Comparison of ENCODE assay signal across 26 mouse cellular contexts in the genomic region with DNA sequence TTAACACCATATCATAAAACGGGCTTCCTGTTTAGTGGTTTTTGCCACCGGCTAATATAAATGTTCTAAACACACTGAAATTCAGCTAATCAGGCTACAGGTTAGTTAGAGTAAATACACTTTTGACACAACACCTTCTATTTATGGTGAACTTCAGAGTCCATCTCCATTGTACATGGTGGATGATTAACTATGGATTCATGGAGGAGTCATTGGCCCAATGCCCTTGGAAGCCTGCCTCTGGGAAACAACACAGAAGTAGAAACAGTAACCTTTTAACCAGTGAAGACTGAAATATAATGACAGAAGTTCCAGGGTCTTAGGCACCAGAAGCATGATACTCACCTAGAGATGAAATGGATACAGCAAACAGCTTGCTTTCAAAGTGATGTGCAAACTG. TPM values are rescaled to one million over a fixed set of nuclear protein-coding genes. Genes with fewer than 3 reads are reported as not detected.
A peak's percentile ranks its signal among the peaks of the same experiment; 100 is the strongest.
DNase-seq lines count a peak whose midpoint lies in the region; ATAC-seq and TF ChIP-seq lines count a peak whose summit lies in the region.
"Had no signal": no experiment of that assay in that cellular context is flagged by ENCODE, and none has a peak within 500 bp of the region (broad histone marks: within the 10 kb centered on the region; RNA-seq: fewer than 3 reads in every experiment).

No protein-coding gene starts in this region.

- no peak for DNase-seq in heart, embryonic 10.5 days (ENCODE audit: low spot score)
- no peak for DNase-seq in heart, postnatal 14 days
- peak; percentile 72 for DNase-seq in liver, adult 2 months (ENCODE audit: extremely low read depth, low read depth, low spot score)
- no peak for DNase-seq in left cerebral cortex, adult 9 months (ENCODE audit: low spot score in 2 of 2)
- no peak for DNase-seq in testis, postnatal 10 days (ENCODE audit: low spot score)
- no peak for DNase-seq in frontal cortex, postnatal 36 days (ENCODE audit: low spot score in 2 of 2)
- DNase-seq: adrenal gland, postnatal 25 days; cerebellum, adult 11 months; cerebellum, postnatal 10 days; gastrocnemius, postnatal 10 days; heart, adult 11 months; layer of hippocampus, postnatal 36 days; right cerebral cortex, postnatal 25 days; thymus, adult 2 months had no signal

- no peak for ATAC-seq in liver, embryonic 12.5 days
- peak; percentile 61; the same call in 1 of the 2 replicates for ATAC-seq in kidney, embryonic 16.5 days (ENCODE audit: low FRiP score, low TSS enrichment)
- ATAC-seq: forebrain, embryonic 13.5 days; Patski had no signal

- no peaks in the 10 kb centered on the region for H3K36me3 ChIP-seq in heart, embryonic 10.5 days
- H3K36me3 ChIP-seq in liver, adult 2 months (ENCODE audit: control insufficient read depth, insufficient read depth, low read length), result no peaks in the 10 kb centered on the region
- H3K36me3 ChIP-seq in liver, embryonic 12.5 days, result no peaks in the 10 kb centered on the region
- no peaks in the 10 kb centered on the region for H3K36me3 ChIP-seq in kidney, embryonic 16.5 days (ENCODE audit: insufficient read depth, low read length)
- H3K36me3 ChIP-seq: embryonic facial prominence, embryonic 12.5 days; hindbrain, embryonic 10.5 days; limb, embryonic 15.5 days; stomach, embryonic 15.5 days had no signal

- no peaks in the 10 kb centered on the region for H3K27me3 ChIP-seq in heart, embryonic 10.5 days (ENCODE audit: insufficient read depth, poor library complexity, severe bottlenecking)
- H3K27me3 ChIP-seq in liver, adult 2 months (ENCODE audit: control insufficient read depth, insufficient read depth, low read length), result no peaks in the 10 kb centered on the region
- no peaks in the 10 kb centered on the region for H3K27me3 ChIP-seq in liver, embryonic 12.5 days (replicated peaks)
- H3K27me3 ChIP-seq in kidney, embryonic 16.5 days (ENCODE audit: insufficient read depth, low read length), result no peaks in the 10 kb centered on the region
- H3K27me3 ChIP-seq: embryonic facial prominence, embryonic 12.5 days; forebrain, embryonic 13.5 days; limb, embryonic 15.5 days; Patski; stomach, embryonic 15.5 days had no signal

- intact Hi-C loops in heart, postnatal 14 days (cut with DNase I), result no loop called here

- TF ChIP-seq POLR2A in liver, adult 2 months (IDR thresholded peaks at IDR 0.05; ENCODE audit: extremely low read depth, insufficient read depth, low read length), result no peak

- peak overlapping the region; percentile 47; the same call in 1 of the 2 replicates for H3K27ac ChIP-seq in heart, embryonic 10.5 days
- no peak overlapping the region for H3K27ac ChIP-seq in liver, adult 2 months (replicated peaks; ENCODE audit: insufficient read depth, low read depth, low read length)
- H3K27ac ChIP-seq in liver, embryonic 12.5 days, result no peak overlapping the region
- H3K27ac ChIP-seq in kidney, embryonic 16.5 days (ENCODE audit: low read length), result peak overlapping the region; percentile 60; the same call in 1 of the 2 replicates
- H3K27ac ChIP-seq: embryonic facial prominence, embryonic 12.5 days; forebrain, embryonic 13.5 days; hindbrain, embryonic 10.5 days; layer of hippocampus, adult 2 months; limb, embryonic 15.5 days; macrophage; stomach, embryonic 15.5 days had no signal

- no peaks in the 10 kb centered on the region for H3K79me2 ChIP-seq in liver, adult 2 months (ENCODE audit: control insufficient read depth, insufficient read depth, low read length)

- 85% methylated on average over 2 of the region's 2 CpGs for WGBS in heart, embryonic 10.5 days
- 20% methylated on average over 2 of the region's 2 CpGs for WGBS in liver, adult 2 months
- WGBS in liver, embryonic 12.5 days (ENCODE audit: insufficient replicate concordance), result 73% methylated on average over 2 of the region's 2 CpGs
- WGBS in kidney, embryonic 16.5 days, result 56% methylated on average over 2 of the region's 2 CpGs

- no peak overlapping the region for H3K9ac ChIP-seq in liver, adult 2 months (ENCODE audit: low read depth, low read length)
- H3K9ac ChIP-seq in liver, embryonic 12.5 days, result no peak overlapping the region
- H3K9ac ChIP-seq in kidney, embryonic 16.5 days (replicated peaks; ENCODE audit: low read length), result no peak overlapping the region
- H3K9ac ChIP-seq: embryonic facial prominence, embryonic 12.5 days; forebrain, embryonic 13.5 days; limb, embryonic 15.5 days; stomach, embryonic 15.5 days had no signal

- peaks cover 5% of the 10 kb centered on the region; the same call in 1 of the 2 replicates for H3K4me1 ChIP-seq in heart, embryonic 10.5 days
- peaks cover 8% of the 10 kb centered on the region; the same call in 1 of the 2 replicates for H3K4me1 ChIP-seq in liver, adult 2 months (ENCODE audit: control insufficient read depth, insufficient read depth, low read length)
- no peaks in the 10 kb centered on the region for H3K4me1 ChIP-seq in liver, embryonic 12.5 days
- H3K4me1 ChIP-seq in kidney, embryonic 16.5 days (ENCODE audit: insufficient read depth, low read length), result no peaks in the 10 kb centered on the region
- H3K4me1 ChIP-seq: embryonic facial prominence, embryonic 12.5 days; forebrain, embryonic 13.5 days; hindbrain, embryonic 10.5 days; limb, embryonic 15.5 days; stomach, embryonic 15.5 days had no signal

- TF ChIP-seq CTCF in liver, adult 2 months (IDR thresholded peaks at IDR 0.05; ENCODE audit: low read depth, low read length), result no peak

- H3K9me3 ChIP-seq in heart, embryonic 10.5 days, result no peaks in the 10 kb centered on the region
- no peaks in the 10 kb centered on the region for H3K9me3 ChIP-seq in liver, embryonic 12.5 days (replicated peaks)
- H3K9me3 ChIP-seq in kidney, embryonic 16.5 days (ENCODE audit: low read length), result no peaks in the 10 kb centered on the region
- H3K9me3 ChIP-seq: embryonic facial prominence, embryonic 12.5 days; forebrain, embryonic 13.5 days; hindbrain, embryonic 10.5 days; limb, embryonic 15.5 days; stomach, embryonic 15.5 days had no signal

- H3K4me2 ChIP-seq in liver, embryonic 12.5 days, result no peak overlapping the region
- H3K4me2 ChIP-seq in kidney, embryonic 16.5 days (replicated peaks; ENCODE audit: low read depth, low read length), result no peak overlapping the region
- H3K4me2 ChIP-seq: embryonic facial prominence, embryonic 12.5 days; forebrain, embryonic 13.5 days; limb, embryonic 15.5 days; midbrain, embryonic 11.5 days; stomach, embryonic 15.5 days had no signal

- no peak overlapping the region for H3K4me3 ChIP-seq in heart, embryonic 10.5 days
- no peak overlapping the region for H3K4me3 ChIP-seq in liver, adult 2 months (ENCODE audit: insufficient read depth, low read depth, low read length)
- no peak overlapping the region for H3K4me3 ChIP-seq in liver, embryonic 12.5 days
- H3K4me3 ChIP-seq in kidney, embryonic 16.5 days (ENCODE audit: low read length), result no peak overlapping the region
- H3K4me3 ChIP-seq: embryonic facial prominence, embryonic 12.5 days; erythroblast, embryonic 14.5 days; forebrain, embryonic 13.5 days; hindbrain, embryonic 10.5 days; layer of hippocampus, adult 2 months; limb, embryonic 15.5 days; stomach, embryonic 15.5 days had no signal

RNA-seq across cellular contexts. Expression of a gene that starts 23.5 kb away (rescaled TPM):
- 6.1 and 7.6 TPM in 2 replicates for polyA plus RNA-seq in heart, embryonic 10.5 days (2016; fragmentation: Nextera tagmentation; extraction: Ambion mirVana)
- total RNA-seq in heart, postnatal 14 days (2021), result 1 to 10 TPM; 5.5 to 5.6 TPM
- 0.13 and 0.18 TPM in 2 replicates for total RNA-seq in liver, adult 2 months (2014; rRNA removed)
- 0.24 and 0.32 TPM in 2 replicates for polyA plus RNA-seq in liver, adult 2 months (2012; rRNA removed)
- polyA plus RNA-seq in liver, embryonic 12.5 days (2016; fragmentation: Nextera tagmentation; extraction: Ambion mirVana), result 0.67 and 0.84 TPM in 2 replicates
- 2.4 and 3.7 TPM in 2 replicates for polyA plus RNA-seq in kidney, embryonic 16.5 days (2015; fragmentation: Nextera tagmentation; extraction: Ambion mirVana)
- polyA plus RNA-seq: erythroblast, embryonic 14.5 days had no signal

Comparison
In these comparisons a context has a peak if more than half of its experiments do, and no peak if none do; other contexts are left out.
1. H3K27ac ChIP-seq: peak in heart, embryonic 10.5 days (single experiment) and kidney, embryonic 16.5 days (single experiment); none in liver, adult 2 months (single experiment) and liver, embryonic 12.5 days (single experiment).